Mouse (Mus musculus): ENCODE data around the gene Cep128. TPM values are rescaled to one million over a fixed set of nuclear protein-coding genes. Genes with fewer than 3 reads are reported as not detected.

Gene Cep128
- polyA plus RNA-seq, 1 experiment, result 3.6 TPM

GRCm38 (mm10) chr12:91189111-91189510, 195.1 kb downstream of the Cep128 start:
- WGBS, result 73% methylated on average over 4 of the region's 4 CpGs
- no peak for DNase-seq (ENCODE audit: low read depth, low spot score)

- WGBS, result 32% methylated on average over 5 of the region's 5 CpGs
- no peak for DNase-seq (ENCODE audit: low read depth, low spot score)
Observed at GRCm38 (mm10) chr12:91185564-91185963, 198.6 kb downstream of the Cep128 start.

- WGBS, result 65% methylated on average over 1 of the region's 1 CpGs
- DNase-seq (ENCODE audit: low read depth, low spot score), result no peak
Observed at GRCm38 (mm10) chr12:91184616-91185015, 199.6 kb downstream of the Cep128 start.

- WGBS, result 67% methylated on average over 2 of the region's 2 CpGs
Observed at GRCm38 (mm10) chr12:91183928-91184327, 200.3 kb downstream of the Cep128 start.

GRCm38 (mm10) chr12:91183304-91183855, 200.8 kb downstream of the Cep128 start:
- DNase-seq (ENCODE audit: low read depth, low spot score), result no peak
- WGBS, result 76% methylated on average over 4 of the region's 4 CpGs

More at GRCm38 (mm10) chr12:91183928-91184327, 200.3 kb downstream of the Cep128 start:
- no peak for DNase-seq (ENCODE audit: low read depth, low spot score)

- DNase-seq (ENCODE audit: low read depth, low spot score), result peak; percentile 47
- WGBS, result 27% methylated on average over 5 of the region's 5 CpGs
Observed at GRCm38 (mm10) chr12:91176808-91177526, 207.2 kb downstream of the Cep128 start.

GRCm38 (mm10) chr12:91171613-91172012, 212.6 kb downstream of the Cep128 start:
- no peak for DNase-seq (ENCODE audit: low read depth, low spot score)
- 66% methylated on average over 3 of the region's 3 CpGs for WGBS

- DNase-seq (ENCODE audit: low read depth, low spot score), result peak; percentile 25
- 57% methylated on average over 6 of the region's 6 CpGs for WGBS
Observed at GRCm38 (mm10) chr12:91161015-91161730, 223.0 kb downstream of the Cep128 start.

- no peak for DNase-seq (ENCODE audit: low read depth, low spot score)
- 60% methylated on average over 2 of the region's 2 CpGs for WGBS
Observed at GRCm38 (mm10) chr12:91158481-91158880, 225.7 kb downstream of the Cep128 start.

GRCm38 (mm10) chr12:91154052-91154451, 230.2 kb downstream of the Cep128 start:
- 52% methylated on average over 7 of the region's 7 CpGs for WGBS
- DNase-seq (ENCODE audit: low read depth, low spot score), result no peak

GRCm38 (mm10) chr12:91149152-91149551, 235.1 kb downstream of the Cep128 start:
- WGBS, result 83% methylated on average over 3 of the region's 3 CpGs
- no peak for DNase-seq (ENCODE audit: low read depth, low spot score)

GRCm38 (mm10) chr12:91134740-91135517, 249.3 kb downstream of the Cep128 start:
- DNase-seq (ENCODE audit: low read depth, low spot score), result no peak
- whole genome bisulfite sequencing, result 86% methylated on average over 8 of the region's 8 CpGs

- DNase-seq (ENCODE audit: low read depth, low spot score), result no peak
- WGBS, result 63% methylated on average over 3 of the region's 3 CpGs
Observed at GRCm38 (mm10) chr12:91115054-91115453, 269.2 kb downstream of the Cep128 start.

- no peak for DNase-seq (ENCODE audit: low read depth, low spot score)
- 87% methylated on average over 4 of the region's 4 CpGs for WGBS
Observed at GRCm38 (mm10) chr12:91103316-91103715, 280.9 kb downstream of the Cep128 start.

GRCm38 (mm10) chr12:91097869-91098268, 286.3 kb downstream of the Cep128 start:
- no peak for DNase-seq (ENCODE audit: low read depth, low spot score)
- WGBS, result 75% methylated on average over 6 of the region's 6 CpGs

GRCm38 (mm10) chr12:91096197-91096596, 288.0 kb downstream of the Cep128 start:
- no peak for DNase-seq (ENCODE audit: low read depth, low spot score)
- WGBS, result 82% methylated on average over 6 of the region's 6 CpGs

- DNase-seq (ENCODE audit: low read depth, low spot score), result no peak
- WGBS, result 75% methylated on average over 4 of the region's 4 CpGs
Observed at GRCm38 (mm10) chr12:91088271-91088670, 295.9 kb downstream of the Cep128 start.

GRCm38 (mm10) chr12:91085967-91086366, 298.2 kb downstream of the Cep128 start:
- DNase-seq (ENCODE audit: low read depth, low spot score), result no peak
- WGBS, result 92% methylated on average over 9 of the region's 9 CpGs

- no peak for DNase-seq (ENCODE audit: low read depth, low spot score)
- 97% methylated on average over 5 of the region's 5 CpGs for WGBS
Observed at GRCm38 (mm10) chr12:91075600-91075999, 308.6 kb downstream of the Cep128 start.

GRCm38 (mm10) chr12:91070551-91071045, 313.6 kb downstream of the Cep128 start:
- 89% methylated on average over 2 of the region's 2 CpGs for WGBS
- no peak for DNase-seq (ENCODE audit: low read depth, low spot score)
